Mouse (Mus musculus): ENCODE data around the gene Pvalb.

The Pvalb gene

DNA sequence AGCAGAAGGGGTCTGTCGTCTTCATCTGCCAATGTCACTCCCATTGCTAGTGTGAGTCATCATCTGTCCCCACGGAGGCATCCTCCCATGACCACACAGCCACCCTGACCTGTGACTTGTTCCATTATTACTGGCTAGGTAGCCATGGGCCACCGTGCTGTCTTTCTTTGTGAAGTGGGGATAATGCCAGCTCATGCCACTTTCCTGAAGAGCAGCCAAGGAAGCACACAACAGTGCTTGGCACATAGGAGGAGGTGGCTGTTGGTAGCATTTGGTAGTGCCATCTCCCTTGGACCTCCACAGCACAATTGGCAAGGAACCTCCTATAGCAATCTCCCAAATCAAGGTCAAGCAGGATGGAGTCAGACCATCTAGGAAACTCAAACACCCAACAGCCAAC lies 11.9 kb downstream of the Pvalb start:
- DNase-seq: no peak

DNA sequence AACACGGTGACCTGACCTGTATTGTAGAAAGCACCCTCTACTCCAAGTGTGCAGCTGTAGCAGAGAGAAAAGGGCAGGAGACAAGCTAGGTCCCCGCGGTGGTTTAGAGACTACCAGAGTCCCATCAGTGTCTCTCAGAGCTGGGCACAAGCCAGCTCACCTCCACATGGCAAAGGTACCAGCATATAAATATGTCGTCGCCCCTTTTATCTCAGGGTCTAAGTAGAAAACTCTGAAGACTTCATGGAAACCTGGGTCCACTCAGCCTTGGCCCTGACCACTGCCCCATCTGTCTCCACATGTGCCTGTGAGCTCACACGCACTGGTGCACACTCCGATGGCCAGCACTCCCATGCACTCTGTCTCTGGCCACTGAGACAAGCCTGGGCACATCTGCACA lies 16.6 kb downstream of the Pvalb start:
- DNase-seq: no peak

DNA sequence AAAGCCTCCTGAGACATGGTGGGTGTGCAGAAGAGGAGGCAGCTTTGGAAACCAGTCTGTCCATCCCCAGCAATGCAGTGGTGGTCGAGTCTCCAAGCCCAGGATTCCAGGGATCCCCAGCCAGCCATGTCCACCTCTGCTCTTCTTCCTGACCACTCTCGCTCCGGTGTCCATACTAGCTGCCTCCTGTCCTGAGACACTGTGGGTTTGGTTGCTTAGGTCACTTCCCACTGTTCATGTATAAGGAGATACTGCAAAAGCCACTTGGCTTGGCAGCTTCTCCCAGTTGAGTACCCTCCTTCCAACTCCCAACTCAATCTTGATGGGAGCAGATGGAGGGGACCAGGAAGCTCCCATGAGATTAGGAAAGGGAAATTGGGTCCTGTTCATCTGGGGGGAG lies 17.7 kb downstream of the Pvalb start:
- no peak for DNase-seq

DNA sequence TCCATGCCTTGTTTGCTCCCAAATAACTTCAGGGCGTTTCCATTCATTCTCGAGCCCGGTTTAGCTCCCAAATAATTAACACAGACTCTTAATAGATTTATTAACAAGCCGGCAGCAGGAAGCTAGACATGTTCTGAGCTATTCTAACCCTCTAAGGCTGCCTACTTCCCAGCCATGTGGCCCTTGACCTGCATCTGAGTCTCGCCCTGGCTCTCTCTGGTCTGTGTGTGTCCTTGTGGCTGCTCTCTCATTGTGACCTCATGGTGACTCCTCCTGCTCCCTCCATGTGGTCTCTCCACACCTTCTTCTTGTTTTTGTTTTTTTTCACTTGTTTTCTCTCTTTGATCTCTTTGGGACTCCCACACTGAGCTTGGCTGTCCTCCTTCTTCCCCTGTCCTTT lies 19.3 kb downstream of the Pvalb start:
- DNase-seq: no peak

DNA sequence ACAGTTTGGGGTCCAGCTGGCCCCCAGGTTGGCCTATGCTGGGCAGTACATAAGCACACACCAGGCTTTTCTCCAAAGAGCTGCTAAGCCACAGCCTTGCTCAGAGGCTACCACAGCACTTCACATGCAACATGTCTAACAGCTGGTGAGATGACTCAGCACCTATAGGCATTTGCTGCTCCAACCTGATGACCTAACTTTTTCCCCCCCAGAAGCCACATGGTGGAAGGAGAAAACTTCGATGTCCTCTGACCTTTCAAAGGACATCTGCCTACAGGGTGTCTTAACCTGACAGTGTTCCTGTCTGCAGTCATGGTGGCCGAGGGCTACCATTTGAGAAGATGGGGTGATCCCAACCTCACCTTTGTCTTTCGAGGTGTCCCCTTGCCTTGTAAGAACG lies 20.6 kb downstream of the Pvalb start:
- no peak for DNase-seq

DNA sequence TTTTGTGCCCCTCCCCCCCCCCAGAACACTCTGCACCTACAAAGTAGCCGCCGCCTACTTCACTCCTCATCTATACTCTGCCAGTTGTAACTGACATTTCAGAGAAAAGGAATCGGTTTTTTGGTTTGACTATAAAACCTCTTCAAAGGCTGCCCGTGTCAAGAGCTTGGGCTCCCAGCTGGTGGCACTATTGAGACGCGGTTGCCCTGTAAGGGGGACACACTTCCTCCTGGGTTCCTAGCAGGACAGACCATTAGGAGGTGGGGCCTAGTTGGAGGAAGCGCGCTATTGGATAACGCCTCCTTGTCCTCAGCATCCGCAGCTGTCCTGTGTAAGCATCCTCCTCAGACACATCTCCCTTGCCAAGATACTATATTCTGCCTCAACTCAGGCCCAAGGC lies 21.3 kb downstream of the Pvalb start:
- peak in 1 of 2 experiments; percentile 47 for DNase-seq

DNA sequence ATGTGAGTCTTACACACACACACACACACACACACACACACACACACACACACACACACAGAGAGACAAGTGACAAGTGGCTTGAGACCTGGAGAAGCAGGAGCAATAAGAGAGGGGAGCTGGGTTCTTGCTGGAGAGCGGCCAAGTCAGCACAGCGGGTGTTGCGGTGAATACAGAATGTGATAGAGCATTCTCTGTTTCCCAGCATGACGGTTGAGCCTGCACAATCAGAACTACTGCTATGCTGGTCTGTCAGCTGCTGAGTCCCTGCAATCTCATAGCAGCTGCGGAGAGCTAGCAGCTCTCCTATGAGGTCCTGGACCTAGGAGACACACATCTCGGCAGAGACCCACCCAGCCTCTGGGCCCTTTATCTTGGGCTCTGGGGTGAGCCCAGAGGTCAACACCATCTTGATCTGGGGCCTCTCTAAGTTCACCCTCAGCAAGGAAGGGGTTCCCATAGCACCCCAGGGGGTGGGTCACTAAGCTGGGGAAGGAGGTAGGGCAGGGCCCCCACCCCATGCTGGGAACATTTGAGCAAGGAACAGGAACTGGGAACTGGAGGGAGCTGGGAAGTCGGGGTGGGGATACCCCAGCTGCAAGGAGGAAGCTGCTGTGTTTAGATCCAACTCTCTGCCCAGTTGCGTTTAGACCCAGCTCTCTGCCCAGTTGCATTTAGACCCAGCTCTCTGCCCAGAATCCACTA lies 24.3 kb downstream of the Pvalb start:
- DNase-seq: no peak

DNA sequence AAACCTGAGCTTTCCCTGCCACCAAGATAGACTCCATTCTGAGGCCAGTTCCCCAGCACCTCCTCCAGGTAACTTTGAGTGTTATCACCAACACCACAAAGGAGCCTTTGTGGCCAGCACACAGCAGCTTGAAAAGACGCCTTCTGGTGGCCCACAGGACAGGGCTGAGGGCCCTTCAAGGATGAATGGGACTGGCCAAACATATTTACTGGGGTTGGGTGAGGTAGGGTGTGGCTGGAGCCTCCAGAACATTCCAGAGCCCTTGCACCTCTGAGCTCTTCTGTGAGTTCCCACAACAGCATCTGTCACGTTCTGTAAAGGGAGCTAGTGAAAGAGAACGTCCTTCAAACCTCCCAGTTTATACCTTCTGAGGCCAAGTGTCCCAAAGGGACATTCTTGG lies 26.4 kb downstream of the Pvalb start:
- DNase-seq: no peak

DNA sequence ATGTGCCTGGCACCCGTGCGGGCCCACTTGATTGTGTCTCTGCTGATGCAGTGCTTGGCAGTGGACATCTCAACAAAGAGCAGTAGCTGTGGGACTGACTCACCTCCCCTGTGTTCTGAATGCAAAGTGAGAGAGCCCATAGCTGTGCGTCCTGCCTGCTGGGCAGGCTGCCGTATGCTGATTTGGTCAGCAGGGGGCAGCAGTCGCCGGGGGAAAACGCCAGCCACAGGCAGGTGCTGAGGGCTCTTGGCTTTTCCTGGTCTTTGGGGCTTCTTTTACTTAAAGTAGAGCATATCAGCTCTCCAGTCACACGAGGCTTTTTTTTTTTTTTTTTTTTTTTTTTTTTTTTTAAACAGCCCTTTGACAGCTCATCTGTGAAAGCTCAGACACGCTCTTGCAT lies 27.8 kb downstream of the Pvalb start:
- DNase-seq: peak; percentile 89

DNA sequence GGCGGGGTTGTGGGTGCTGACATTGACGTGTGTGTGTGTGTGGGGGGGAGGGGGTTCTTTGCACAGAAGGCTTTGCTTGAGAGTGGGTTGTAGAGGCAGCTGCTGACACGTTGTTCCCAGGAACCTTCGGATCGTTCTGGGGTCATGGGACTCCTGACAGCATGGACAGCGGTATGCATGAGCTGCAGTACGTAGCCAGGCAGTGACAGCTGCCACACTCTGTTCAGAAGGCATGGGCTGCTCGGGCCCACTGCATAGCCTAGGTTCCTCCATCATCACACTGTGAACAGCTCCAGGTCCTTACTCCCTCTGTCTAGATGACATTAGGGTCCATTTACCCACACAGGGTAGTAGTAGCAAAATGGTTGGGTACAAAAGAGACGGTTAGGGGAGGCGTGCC lies 28.9 kb downstream of the Pvalb start:
- DNase-seq: no peak

DNA sequence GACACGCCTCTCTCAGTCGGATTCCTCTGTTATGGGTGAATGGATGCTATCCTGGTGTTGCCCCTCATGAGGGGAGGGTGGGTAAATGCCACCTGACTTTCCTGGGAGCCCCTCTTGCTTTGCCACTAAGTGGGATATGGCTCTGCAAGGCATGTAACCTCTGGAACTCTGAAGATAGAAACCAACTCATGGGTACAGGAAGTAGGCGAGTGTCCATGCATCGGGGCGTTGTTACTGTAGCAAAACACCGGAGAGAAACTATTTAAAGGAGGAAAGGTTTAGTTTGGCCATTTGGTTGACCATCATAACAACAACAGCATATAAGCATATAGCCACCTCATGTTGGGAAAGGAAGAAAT lies 31.3 kb downstream of the Pvalb start:
- no peak for DNase-seq

DNA sequence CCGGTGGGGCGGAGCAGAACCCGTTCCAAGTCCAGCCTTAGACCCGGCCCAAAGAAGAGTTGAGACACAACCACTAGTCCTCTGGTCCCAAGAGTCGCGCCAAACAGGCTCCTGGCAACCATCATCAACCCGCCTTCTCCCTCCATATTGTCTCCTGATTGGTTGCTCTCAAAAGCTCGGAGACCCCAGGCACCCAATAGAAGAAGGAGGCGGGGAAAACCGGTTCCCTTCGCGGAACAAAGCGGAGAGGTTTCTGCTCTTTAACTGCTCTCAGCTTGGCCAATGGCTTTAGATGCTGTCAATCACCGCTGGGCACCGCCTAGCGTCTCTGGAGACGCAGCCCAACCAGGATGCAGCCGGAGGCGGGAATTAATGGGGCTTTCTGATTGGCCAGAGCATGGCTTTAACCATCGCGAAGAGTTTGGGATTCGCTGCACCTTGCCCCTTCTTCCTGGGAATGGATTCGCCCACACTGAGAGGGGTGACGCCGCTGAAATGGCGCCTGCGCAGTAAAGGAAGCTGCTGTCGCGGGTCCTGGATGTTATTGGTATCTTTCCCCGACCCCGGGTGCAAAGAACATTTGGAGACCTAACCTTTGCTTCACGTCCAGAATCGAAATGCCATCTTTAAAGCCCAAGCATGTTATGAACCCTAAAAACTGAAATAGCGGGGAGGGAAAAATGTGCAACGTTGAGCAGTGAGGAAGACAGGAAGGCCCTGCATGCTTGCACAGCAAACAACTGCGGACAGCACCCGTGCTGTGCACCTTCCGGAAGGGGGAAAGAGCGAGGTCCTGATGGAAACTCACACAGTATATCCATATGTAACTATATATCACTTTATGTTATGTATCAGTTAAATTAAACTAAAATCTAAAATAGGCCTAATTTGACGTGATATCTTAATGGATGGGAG lies 32.0 kb downstream of the Pvalb start, which contains the start of gene Ift27:
TSS of gene Ift27 (minus strand) at position 136 of the 915 bp plus-strand sequence.
- DNase-seq: peak; percentile 90 to 93

DNA sequence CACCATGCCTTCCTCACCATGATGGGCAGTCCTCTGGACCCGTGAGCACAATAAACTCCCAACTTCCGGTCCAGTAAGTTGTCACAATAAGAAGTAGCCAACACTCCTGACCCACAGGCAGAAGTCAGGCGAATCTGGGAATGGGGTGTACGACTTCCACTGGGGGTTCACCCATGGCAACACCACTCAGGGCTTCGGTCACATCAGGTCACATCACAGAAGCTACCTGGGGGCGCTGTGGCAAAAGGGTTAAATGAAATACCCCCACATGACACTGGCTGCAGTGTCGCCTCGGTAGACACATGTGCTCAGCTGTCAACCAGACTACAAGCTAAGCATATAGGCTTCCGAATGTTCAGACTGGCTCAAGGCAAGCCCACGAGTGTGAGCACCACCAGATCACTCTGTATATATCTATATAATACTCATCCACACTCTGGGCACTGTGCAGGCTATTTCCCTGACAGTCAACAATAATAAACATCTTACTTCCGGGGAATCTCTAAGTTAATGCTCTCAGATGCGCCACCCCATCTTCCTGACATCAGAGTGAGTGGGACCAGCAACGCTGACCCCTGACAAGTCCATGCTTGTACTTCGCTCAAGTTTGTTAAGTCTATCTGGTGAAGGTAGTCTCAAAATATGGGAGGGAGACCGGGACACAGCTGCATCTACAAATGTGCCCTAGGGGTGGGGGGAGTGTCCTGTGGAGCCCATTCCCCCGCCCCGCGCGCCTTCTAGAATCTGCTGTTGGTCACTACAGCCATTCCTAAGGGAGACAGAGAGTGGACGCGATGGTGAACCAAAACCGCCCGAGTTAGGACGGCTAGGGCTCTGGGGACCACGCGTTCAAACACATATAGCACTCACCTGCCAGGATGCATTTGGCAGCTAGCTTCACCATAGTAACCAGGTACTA lies 33.0 kb downstream of the Pvalb start:
- DNase-seq: no peak

DNA sequence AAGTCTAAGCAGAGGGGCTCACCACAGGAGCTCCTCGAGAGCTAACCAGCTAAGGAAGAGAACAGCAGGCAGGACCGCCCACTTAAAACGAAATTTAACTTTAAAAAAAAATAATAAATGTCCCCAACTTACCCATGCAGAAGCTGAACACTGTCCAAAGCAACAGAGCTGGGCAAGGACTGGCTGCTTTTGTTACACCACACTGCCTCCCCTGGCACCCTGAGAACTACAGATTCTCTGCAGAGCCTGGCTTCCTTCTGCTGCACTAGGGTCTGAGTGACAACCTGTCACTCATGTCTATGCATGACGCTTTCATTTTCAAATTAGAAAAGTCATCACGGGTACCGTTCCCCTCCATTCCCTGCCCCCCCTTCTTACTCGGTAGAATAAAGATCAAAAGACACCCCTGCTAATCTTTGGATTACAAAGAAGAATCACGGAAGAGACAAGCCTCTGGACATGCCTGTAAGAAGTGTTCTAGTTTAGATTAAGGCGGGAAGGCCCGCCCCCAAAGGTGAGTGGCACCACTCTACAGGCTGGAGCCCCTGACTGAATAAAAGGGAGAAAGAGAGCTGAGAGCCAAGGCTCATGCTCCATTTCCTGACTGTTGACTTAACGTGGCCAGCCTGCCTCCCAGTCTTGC lies 33.8 kb downstream of the Pvalb start:
- DNase-seq: peak; percentile 53 to 60

DNA sequence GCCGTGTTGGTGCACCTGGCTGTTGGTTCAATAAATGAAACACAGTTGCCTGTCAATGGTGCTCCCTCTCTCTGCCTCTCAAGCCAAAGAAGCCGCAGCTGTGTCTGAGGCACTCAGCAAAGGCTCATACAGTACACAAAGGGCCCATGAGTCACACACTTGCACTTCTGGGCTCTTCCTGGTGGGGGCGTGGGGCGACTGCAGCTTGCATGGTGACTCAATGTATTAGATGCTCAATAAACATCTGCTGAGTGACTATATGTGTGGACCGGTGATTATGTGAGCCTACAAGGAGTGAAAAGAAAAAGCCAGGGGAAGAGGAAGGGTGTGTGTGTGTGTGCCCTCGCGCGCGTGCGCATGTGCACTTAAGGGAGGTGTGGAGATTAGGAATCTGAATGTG lies 34.5 kb downstream of the Pvalb start:
- peak; percentile 70 to 76 for DNase-seq

DNA sequence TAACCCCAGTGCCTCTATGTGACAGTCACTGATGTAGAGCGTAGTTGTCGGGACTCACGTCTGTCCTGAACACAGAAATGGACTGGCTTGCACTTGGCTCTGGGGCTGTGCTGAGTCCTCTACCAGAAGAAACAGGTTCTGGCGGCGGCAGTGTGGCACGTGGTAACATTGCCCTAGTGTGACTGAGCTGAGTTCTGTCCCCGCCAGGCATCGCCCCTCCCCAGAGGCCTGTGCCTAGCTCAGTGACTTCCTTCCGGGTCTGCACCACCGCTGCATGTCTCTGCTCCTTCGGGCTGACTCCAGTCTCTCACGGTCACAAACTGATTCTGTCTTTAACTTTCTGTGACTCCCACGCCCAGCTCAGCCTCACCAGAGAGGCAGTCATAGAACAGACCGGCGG lies 35.5 kb downstream of the Pvalb start:
- peak; percentile 77 to 80 for DNase-seq

DNA sequence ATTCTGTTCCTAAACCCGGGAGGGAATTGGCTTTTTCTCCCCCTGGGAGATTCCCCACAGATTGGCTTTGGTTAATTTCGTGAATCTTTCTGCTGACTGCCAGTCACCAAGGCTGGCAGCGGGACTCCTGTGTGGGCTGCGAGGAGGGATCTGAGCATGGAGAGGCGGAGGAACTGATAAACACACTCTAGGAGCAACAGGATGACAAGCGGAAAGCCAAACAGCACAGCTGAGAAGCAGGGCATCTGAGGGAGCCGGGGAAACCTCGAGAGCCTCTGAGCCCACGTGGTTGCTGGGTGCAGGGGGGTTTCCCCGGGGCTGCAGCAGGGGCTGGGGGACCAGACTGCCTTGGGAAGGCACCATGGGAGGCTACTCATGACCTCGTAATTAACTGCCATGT lies 36.6 kb downstream of the Pvalb start:
- no peak for DNase-seq

DNA sequence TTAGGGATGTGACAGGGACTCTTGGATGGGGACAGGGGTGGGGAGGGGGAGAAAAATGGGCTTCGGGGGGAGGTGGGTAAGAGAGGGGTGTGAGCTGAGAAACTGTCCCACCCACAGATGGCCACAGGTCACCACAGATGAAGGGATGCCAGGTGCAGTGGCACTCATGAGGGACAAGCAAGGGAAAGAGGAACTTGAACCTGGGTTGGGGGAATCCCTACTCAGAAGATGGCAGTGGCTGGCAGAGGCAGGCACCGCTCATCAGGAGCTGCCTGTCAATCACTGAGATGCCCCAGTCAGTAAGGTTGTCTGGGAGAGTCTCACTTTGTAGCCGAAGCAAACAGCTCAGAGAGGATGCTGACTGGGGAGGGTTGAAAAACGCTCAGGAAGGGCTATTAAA lies 40.9 kb downstream of the Pvalb start:
- DNase-seq: peak; percentile 76 to 83

DNA sequence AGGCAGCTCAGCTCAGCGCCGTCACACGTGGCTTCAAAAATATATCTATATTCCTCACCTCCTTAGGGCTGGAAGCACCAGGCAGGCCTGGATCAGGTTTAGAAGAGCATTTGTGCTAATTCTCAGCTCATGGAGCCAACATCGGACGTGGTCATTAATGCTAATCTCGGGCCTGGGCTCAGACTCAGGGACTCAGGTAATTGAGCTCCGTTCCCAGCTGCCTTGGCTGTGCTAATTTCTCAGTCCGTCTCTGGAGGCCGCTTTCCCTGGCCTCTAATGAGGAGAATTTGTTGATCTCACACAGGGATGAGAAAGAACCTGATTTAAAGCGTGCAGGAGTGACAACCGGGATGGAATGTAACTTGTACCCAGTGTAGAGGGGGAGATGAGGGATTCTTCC lies 41.7 kb downstream of the Pvalb start:
- no peak for DNase-seq

DNA sequence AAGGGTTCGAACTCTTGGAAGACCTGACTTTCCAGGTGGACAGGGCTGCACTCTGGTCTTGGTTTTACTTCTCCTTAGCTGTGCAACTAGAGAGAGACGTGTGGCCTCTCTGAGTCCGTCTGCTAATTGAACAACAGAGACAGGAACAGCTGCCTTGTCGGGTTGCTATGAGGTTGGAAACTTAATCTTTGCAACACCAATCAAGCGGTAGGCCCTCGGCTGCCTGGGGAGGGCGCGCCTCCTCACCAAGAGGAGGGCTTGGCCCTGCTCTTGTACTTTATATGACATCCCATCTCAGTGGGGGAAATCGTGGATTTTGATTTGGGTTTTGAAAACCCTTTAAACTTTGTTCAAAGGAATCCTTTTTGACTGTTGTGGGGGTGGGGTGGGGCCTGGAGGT lies 44.3 kb downstream of the Pvalb start:
- DNase-seq: peak in 1 of 2 experiments; percentile 39

DNA sequence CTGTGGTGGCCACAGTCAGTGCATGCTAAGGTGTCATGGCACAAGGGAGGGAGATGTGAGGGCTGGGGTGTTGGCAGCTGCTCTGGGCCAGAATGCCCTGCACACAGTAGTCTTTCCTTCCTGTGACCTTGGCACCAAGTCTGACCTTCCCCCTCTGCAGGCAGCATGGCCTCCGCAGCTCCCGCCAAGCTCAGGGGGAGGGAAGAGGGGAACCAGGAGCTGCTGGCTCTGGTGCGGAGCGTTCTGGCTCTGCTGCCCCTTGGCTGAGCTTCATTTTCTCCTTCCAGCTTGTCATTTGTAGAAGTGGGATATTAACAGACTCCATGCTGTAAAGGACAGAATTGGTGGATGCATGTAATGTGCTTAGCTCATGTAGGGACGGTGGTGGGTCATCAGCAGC lies 47.9 kb downstream of the Pvalb start:
- DNase-seq: no peak

DNA sequence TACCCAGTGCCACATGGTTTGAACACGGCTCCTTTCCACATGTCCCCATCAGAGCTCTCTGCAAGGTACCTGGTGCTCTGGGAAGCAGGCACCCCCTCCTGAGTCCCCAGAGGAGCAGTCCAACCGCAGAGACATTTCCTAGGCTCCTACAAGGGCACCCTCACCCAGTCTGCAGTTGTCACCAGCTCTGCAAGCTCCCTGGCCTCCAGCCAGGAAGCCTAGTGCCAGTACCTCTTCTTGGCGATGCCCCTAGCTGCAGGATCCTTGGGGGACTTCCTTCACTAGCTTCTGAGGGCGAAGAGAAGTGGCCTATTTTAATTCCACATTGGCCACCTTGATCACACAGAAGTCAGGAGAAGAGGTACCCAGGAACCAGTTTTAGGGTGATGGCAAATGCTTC lies 48.4 kb downstream of the Pvalb start:
- no peak for DNase-seq

DNA sequence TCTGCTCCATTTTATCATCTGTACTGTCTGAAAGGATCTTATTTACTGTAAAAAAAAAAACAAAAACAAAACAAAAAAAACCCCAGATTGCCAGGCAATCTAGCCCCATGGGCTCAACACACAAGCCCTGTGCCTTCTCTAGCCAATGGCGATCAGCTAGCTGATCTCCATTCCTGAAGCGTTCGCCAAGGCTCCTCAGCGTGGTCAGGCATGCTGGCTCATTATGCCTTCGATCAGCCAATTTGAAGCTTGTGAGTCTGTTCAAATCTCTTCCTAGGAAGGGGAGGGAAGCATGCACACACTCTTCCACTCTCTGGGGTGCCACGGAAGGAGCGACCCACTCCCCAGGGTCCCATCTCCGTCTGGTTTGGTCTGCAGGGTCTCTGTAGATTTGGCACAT lies 48.9 kb downstream of the Pvalb start:
- DNase-seq: no peak
